Mouse (Mus musculus) testis, postnatal 10 days (tissue): ENCODE measurements at regions not wholly inside any gene's neighbourhood (a gene's known extent, or its start where the extent isn't known, plus 50 kb on each side); places are given as distances from the start of the nearest gene placed in this dataset.
"Not testable (repeated sequence)": the region's sequence is repeated elsewhere in the genome, so short reads cannot be mapped to it uniquely, and the experiment has no call there.

Experiments
- DNase-seq: peaks from one replicate; pipeline ENCODE4 v3.0.0; 2021; ENCODE audit warnings: low spot score

DNA sequence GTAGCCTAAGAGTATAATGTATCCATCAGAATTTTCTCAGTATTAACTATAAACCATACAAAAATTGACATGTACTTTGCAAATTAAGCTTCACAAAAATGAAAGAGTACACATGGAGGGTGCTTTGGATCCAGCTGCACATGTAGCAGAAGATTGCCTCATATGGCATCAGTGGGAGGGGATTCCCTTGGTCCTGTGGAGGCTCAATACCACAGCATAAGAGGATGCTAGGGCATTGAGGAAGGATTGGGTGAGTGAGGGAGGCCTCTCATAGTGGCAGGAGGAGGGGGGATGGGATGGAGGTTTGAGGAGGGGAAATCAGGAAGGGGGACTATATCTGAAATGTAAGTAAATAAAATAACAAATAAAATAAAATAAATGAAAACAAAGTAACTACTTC lies 301.7 kb upstream of the Cntn5 start:
- DNase-seq, result no peak

DNA sequence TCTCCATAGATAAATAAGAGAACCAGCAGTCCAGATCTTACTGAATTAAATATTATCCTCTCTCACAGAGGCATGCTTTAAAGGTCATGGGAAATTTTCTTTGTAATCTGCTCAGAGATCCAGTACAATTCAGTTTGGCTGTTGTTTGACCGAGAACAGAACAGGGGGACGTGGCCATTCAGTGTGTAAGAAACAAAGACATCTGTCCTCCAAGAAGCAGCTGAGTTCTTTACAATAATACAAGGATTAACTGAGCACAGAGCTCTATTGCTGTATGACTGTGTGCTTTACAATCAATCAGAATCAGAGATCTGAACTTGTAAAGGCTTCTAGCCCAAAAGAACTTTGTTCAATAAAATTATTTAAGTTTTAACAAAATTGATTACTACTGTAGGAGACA lies 287.6 kb upstream of the Cntn5 start:
- DNase-seq, result no peak

DNA sequence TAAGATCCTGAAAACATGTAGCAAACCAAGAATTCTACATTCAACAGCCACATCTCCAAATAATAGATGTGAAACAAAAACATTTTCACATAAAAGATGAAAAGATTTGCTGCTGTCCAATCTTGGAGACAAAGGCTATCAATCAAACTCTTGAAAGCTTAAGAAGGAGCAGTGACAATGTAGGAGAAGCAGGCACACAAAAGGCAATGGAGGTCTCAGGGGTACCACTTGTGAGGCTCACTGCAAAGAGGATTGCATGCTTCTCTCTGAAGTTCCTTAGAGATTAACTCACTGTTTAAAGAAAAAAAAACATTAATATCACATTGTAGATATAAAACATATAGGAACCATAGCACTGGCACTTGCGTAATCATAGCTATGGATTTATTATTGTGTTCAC lies 241.2 kb upstream of the Cntn5 start:
- no peak for DNase-seq

DNA sequence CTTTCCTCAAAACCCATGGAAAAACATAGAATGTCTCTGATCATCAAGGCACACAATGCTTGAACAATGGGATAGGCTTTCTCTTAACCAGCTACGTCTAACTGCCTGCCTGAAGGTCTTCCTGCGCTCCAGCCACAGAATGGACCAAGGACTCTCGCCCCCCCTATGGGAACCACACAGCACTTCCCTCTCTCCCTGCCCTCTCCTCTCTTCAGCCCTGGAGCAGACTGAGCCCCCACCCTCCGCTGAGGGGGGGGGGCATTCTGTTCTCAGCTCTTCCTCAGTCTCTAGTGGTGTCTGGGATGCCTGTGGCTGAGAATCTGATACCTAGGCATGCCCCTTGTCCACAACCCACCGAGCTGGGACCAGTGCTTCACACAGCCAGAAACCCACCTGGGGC lies 222.3 kb upstream of the Cntn5 start:
- no peak for DNase-seq

DNA sequence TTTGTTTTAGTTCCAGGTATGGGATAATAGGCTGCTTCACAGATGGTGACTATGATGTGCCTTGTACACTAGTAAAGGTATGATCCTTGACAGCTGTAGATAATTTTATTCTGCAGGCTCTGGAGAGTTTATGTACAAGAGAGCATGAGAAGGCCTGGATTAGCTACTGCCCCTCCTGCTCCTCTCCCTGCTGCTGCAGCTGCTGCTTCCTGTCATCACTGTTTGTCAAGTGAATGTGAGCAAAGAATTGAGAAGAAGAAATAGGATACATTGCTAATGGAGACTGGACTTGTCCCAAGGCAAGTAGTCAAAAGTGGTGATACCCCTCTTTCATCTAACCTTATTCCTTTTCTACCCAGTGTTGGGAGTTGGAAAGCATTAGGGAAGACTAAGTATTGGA lies 214.6 kb upstream of the Cntn5 start:
- no peak for DNase-seq

DNA sequence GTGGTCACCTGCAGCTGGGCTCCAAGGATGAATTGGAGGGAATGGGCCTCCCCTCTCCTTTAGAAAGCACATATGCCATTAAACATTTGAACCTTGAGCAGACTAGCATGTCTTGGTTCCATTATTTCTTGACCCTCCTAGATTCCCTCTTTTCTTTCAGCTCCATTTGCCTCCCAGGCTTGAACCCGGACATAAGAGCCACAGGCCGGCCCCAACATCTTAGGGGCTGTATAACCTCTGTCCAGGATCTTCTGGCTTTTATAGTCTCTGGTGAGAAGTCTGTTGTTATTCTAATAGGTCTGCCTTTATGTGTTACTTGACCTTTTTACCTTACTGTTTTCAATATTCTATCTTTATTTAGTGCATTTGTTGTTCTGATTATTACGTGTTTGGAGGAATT lies 203.3 kb upstream of the Cntn5 start:
- not testable (repeated sequence) for DNase-seq

DNA sequence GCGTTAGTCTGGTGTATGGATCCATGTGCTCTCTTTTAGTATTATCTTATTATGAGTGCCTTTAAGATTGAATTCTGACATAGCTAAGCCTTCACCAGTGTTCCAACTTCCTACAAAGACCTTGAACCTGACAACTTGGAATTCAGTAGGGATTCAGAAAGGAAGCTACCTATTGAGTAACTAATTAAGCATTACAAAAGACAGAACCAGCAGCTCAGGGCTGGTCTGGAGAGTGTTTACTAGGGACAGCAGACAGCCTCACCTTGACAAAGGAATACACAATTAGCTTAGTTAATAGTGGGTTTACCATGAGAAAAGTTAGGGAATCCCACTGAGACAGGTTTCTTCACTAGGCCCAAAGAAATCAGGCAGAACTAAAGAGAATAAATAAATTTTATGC lies 202.6 kb upstream of the Cntn5 start:
- not testable (repeated sequence) for DNase-seq

DNA sequence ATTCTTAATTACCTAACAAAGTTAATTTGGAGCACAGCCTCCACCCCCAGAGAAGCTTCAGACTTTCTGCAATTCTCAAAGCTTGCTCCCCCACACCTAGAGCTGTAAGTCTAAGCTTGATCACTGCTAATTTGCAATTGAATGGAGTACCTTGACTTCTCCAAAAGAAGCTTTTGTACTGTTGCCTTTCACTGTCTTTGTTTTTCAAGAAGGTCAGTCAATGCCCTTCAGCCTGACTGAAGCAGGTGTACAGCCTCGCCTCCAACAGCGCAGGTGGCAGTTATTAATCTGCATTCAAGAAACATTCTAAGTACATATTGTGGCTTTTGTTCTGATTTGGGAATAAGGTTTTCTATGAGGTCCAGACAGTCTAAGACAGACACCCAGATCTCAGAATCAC lies 201.7 kb upstream of the Cntn5 start:
- DNase-seq, result no peak

DNA sequence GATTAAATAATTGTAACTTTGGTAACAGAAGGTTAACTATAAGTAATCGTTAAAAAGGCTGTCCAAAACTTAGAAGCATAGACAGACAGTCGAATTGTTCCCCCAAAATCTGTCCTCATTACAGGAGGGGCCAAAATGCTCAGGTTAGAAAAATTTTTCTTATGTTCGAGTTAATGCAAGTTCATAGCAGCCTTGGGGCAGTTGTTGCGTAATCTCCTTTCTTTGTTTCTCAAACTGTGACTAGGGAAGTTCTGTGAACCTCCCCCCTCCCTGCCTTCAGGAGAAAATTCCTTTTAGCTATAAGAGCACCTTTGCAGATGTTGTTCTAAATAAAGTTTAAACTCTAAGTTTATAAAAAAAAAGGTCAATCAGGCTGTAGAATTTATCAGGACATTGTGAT lies 198.9 kb upstream of the Cntn5 start:
- DNase-seq, result no peak

DNA sequence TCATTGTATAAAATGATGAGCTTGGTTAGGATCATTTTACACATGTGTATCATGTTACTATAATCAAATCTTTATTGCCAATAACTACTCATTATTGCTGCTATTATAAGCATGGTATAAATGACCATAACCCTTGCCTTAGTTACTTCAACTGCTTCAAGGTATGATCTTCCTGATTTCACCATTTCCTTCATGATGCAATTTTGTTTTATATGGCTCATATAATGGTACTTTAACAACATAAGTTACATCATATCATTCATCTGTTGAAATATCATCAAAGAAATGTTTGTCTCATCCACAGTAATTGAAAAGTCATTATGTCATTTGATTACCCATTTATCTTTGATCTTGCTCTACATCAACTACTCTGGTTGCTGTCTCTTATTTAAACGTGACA lies 188.3 kb upstream of the Cntn5 start:
- DNase-seq, result no peak

DNA sequence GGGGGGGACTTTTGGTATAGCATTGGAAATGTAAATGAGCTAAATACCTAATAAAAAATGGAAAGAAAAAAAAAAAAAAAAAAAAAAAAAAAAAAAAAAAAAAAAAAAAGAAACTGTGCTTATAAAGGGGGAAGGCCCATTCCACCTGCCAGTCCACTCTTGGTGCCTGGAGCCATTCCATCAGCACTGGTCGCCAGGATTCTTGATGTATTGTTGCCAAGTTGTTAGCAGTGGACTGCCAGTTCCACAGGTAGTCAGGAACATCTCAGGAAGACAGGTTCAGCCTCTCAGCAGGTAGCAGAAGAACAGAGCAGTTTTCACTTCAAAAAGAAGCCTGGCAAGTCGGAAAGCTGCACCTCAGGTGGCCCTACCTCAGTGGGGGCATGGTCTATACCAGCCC lies 162.6 kb upstream of the Cntn5 start:
- DNase-seq, result not testable (repeated sequence)

DNA sequence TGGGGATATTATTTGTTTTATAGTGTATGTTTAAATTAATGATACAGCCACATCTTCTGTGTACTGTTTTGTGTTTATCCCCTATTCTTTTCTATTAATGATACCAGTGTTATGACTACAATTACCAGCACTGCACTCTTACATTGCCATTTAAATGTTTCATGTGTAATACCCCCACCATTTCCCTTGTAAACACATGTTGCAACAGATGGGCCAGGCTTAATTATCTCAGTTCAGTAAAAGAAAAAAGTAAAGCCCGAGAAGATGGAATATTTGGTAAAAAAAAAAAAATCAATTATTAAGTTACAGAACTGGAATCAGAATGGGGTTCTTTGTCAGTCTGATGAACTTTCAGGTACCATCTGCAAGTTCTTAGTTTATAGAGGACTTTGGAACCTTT lies 158.3 kb upstream of the Cntn5 start:
- DNase-seq, result no peak
